Mouse (Mus musculus): ENCODE data around the gene Cmtm2b. TPM values are rescaled to one million over a fixed set of nuclear protein-coding genes. Genes with fewer than 3 reads are reported as not detected.

Cmtm2b gene
- polyA plus RNA-seq, 1 experiment: not detected

GRCm38 (mm10) chr8:104373779-104374178 is 51.7 kb downstream of the Cmtm2b start:
- no peaks in the 10 kb centered on the region for H3K4me1 ChIP-seq (ENCODE audit: control insufficient read depth, insufficient read depth, insufficient read length)
- 75% methylated on average over 11 of the region's 11 CpGs for WGBS
- H3K27ac ChIP-seq (ENCODE audit: insufficient read depth, low read length): no peak overlapping the region
- DNase-seq (ENCODE audit: low read depth in 1 of 2, low spot score in 2 of 2): no peak
- TF ChIP-seq CTCF (IDR thresholded peaks at IDR 0.05; ENCODE audit: extremely low read depth, insufficient read depth, insufficient read length, insufficient replicate concordance): no peak
- TF ChIP-seq POLR2A (IDR thresholded peaks at IDR 0.05; ENCODE audit: low read depth, low read length): no peak
- no peak overlapping the region for H3K4me3 ChIP-seq (ENCODE audit: extremely low read depth, insufficient read depth, insufficient read length)
- H3K36me3 ChIP-seq (ENCODE audit: control insufficient read depth, insufficient read depth, low read length): no peaks in the 10 kb centered on the region
- no peaks in the 10 kb centered on the region for H3K27me3 ChIP-seq (ENCODE audit: control insufficient read depth, insufficient read depth, low read length)

GRCm38 (mm10) chr8:104374269-104374668 is 52.2 kb downstream of the Cmtm2b start:
- H3K4me1 ChIP-seq (ENCODE audit: control insufficient read depth, insufficient read depth, insufficient read length): no peaks in the 10 kb centered on the region
- DNase-seq (ENCODE audit: low read depth in 1 of 2, low spot score in 2 of 2): no peak
- H3K27ac ChIP-seq (ENCODE audit: insufficient read depth, low read length): no peak overlapping the region
- no peak overlapping the region for H3K4me3 ChIP-seq (ENCODE audit: extremely low read depth, insufficient read depth, insufficient read length)
- TF ChIP-seq POLR2A (IDR thresholded peaks at IDR 0.05; ENCODE audit: low read depth, low read length) (no peak), CTCF (IDR thresholded peaks at IDR 0.05; ENCODE audit: extremely low read depth, insufficient read depth, insufficient read length, insufficient replicate concordance) (no peak)
- H3K27me3 ChIP-seq (ENCODE audit: control insufficient read depth, insufficient read depth, low read length): no peaks in the 10 kb centered on the region
- no peaks in the 10 kb centered on the region for H3K36me3 ChIP-seq (ENCODE audit: control insufficient read depth, insufficient read depth, low read length)
- 96% methylated on average over 11 of the region's 11 CpGs for WGBS

DNA sequence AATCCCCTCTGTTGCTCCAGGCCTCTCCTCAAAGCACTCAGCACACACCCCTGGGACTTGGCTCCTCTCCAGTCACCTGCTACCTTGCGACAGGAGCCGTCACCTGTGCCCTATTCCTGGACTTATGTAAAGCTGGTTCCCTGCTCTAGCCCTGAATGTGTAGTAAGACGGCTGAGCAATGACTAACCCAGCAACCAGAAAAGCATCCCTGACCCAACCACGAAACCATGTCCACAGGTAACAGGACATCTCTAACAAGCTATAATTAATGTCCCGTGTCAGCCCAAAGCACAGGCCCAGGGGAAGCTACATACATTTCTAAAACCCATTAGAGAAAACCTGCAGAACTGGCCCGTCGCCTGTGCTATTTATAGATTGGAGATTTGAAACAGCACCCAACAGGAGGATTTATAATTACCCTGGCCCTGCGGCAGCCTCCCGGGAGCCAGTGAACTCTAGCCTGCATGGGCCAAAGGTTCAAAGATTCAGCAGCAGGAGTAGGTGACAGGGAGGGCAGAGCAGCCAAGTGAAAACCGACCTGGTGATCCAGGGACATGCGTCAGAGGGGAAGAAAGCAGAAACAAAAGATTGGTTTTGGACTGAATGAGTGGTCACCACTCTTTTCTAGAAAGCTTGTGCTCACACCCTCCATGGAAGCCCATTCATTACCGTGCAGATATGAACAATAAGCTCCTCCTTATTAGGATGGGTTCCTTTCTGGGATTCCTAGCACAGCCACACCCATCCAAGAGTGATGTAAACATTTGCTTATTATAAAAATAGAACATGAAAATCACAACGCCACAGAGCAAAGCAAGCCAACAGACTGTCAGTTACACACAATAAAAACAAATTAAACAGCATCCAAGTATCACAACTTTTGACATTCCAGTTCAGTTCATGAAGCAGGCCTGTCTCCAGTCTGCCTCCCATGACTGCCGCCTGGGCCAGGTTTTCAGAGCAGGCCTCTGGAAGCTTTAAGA is 53.1 kb downstream of the Cmtm2b start:
- no peaks in the 10 kb centered on the region for H3K36me3 ChIP-seq (ENCODE audit: control insufficient read depth, insufficient read depth, low read length)
- H3K4me3 ChIP-seq (ENCODE audit: extremely low read depth, insufficient read depth, insufficient read length): no peak overlapping the region
- no peaks in the 10 kb centered on the region for H3K4me1 ChIP-seq (ENCODE audit: control insufficient read depth, insufficient read depth, insufficient read length)
- no peak for DNase-seq (ENCODE audit: low read depth in 1 of 2, low spot score in 2 of 2)
- no peak for TF ChIP-seq POLR2A (IDR thresholded peaks at IDR 0.05; ENCODE audit: low read depth, low read length)
- TF ChIP-seq CTCF (IDR thresholded peaks at IDR 0.05; ENCODE audit: extremely low read depth, insufficient read depth, insufficient read length, insufficient replicate concordance): no peak
- no peak overlapping the region for H3K27ac ChIP-seq (ENCODE audit: insufficient read depth, low read length)
- 73% methylated on average over 14 of the region's 14 CpGs for WGBS
- H3K27me3 ChIP-seq (ENCODE audit: control insufficient read depth, insufficient read depth, low read length): no peaks in the 10 kb centered on the region

DNA sequence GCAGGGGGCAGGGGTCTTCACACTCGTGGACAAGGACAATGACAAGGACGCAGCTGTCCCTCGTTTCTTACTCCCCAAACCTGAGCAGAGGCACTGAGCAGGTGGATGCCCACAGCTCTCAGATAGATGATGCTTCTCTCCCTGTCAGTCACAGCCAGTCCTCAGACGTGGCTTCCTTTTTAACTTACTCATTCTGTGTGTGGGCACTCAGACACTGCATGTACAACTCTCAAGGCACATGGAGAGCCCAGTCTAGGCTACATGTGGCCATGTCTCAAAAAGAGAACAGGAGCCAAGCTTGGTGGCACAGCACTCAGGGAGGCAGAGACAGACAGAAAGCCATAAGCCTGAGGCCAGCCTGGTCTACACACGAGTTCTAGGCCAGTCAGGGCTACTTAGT is 53.9 kb downstream of the Cmtm2b start:
- H3K4me1 ChIP-seq (ENCODE audit: control insufficient read depth, insufficient read depth, insufficient read length): no peaks in the 10 kb centered on the region
- H3K27ac ChIP-seq (ENCODE audit: insufficient read depth, low read length): no peak overlapping the region
- H3K27me3 ChIP-seq (ENCODE audit: control insufficient read depth, insufficient read depth, low read length): no peaks in the 10 kb centered on the region
- TF ChIP-seq POLR2A (IDR thresholded peaks at IDR 0.05; ENCODE audit: low read depth, low read length): no peak
- TF ChIP-seq CTCF (IDR thresholded peaks at IDR 0.05; ENCODE audit: extremely low read depth, insufficient read depth, insufficient read length, insufficient replicate concordance): no peak
- no peaks in the 10 kb centered on the region for H3K36me3 ChIP-seq (ENCODE audit: control insufficient read depth, insufficient read depth, low read length)
- 82% methylated on average over 5 of the region's 5 CpGs for WGBS
- no peak for DNase-seq (ENCODE audit: low read depth in 1 of 2, low spot score in 2 of 2)
- H3K4me3 ChIP-seq (ENCODE audit: extremely low read depth, insufficient read depth, insufficient read length): no peak overlapping the region

GRCm38 (mm10) chr8:104376669-104377068 is 54.6 kb downstream of the Cmtm2b start:
- Histone ChIP-seq H3K27me3 (ENCODE audit: control insufficient read depth, insufficient read depth, low read length) (no peaks in the 10 kb centered on the region), H3K4me3 (ENCODE audit: extremely low read depth, insufficient read depth, insufficient read length) (no peak overlapping the region), H3K27ac (ENCODE audit: insufficient read depth, low read length) (no peak overlapping the region), H3K36me3 (ENCODE audit: control insufficient read depth, insufficient read depth, low read length) (no peaks in the 10 kb centered on the region), H3K4me1 (ENCODE audit: control insufficient read depth, insufficient read depth, insufficient read length) (no peaks in the 10 kb centered on the region)
- no peak for TF ChIP-seq CTCF (IDR thresholded peaks at IDR 0.05; ENCODE audit: extremely low read depth, insufficient read depth, insufficient read length, insufficient replicate concordance)
- no peak for TF ChIP-seq POLR2A (IDR thresholded peaks at IDR 0.05; ENCODE audit: low read depth, low read length)
- no peak for DNase-seq (ENCODE audit: low read depth in 1 of 2, low spot score in 2 of 2)
- 81% methylated on average over 11 of the region's 11 CpGs for whole genome bisulfite sequencing

- no peaks in the 10 kb centered on the region for H3K36me3 ChIP-seq (ENCODE audit: control insufficient read depth, insufficient read depth, low read length)
- H3K4me3 ChIP-seq (ENCODE audit: extremely low read depth, insufficient read depth, insufficient read length): no peak overlapping the region
- TF ChIP-seq POLR2A (IDR thresholded peaks at IDR 0.05; ENCODE audit: low read depth, low read length) (no peak), CTCF (IDR thresholded peaks at IDR 0.05; ENCODE audit: extremely low read depth, insufficient read depth, insufficient read length, insufficient replicate concordance) (no peak)
- no peak for DNase-seq (ENCODE audit: low read depth in 1 of 2, low spot score in 2 of 2)
- no peaks in the 10 kb centered on the region for H3K27me3 ChIP-seq (ENCODE audit: control insufficient read depth, insufficient read depth, low read length)
- H3K27ac ChIP-seq (ENCODE audit: insufficient read depth, low read length): no peak overlapping the region
- no peaks in the 10 kb centered on the region; the same call in 1 of the 2 replicates for H3K4me1 ChIP-seq (ENCODE audit: control insufficient read depth, insufficient read depth, insufficient read length)
- WGBS: 92% methylated on average over 10 of the region's 10 CpGs
Observed at GRCm38 (mm10) chr8:104379301-104379836, 57.3 kb downstream of the Cmtm2b start.

Measured in spleen, adult 2 months (tissue).